Mouse (Mus musculus): ENCODE measurements around the gene Adamtsl5. TPM values are rescaled to one million over a fixed set of nuclear protein-coding genes. Genes with fewer than 3 reads are reported as not detected.

Gene Adamtsl5
- polyA plus RNA-seq, 1 experiment from 2014 or later, result 5.3 TPM

DNA sequence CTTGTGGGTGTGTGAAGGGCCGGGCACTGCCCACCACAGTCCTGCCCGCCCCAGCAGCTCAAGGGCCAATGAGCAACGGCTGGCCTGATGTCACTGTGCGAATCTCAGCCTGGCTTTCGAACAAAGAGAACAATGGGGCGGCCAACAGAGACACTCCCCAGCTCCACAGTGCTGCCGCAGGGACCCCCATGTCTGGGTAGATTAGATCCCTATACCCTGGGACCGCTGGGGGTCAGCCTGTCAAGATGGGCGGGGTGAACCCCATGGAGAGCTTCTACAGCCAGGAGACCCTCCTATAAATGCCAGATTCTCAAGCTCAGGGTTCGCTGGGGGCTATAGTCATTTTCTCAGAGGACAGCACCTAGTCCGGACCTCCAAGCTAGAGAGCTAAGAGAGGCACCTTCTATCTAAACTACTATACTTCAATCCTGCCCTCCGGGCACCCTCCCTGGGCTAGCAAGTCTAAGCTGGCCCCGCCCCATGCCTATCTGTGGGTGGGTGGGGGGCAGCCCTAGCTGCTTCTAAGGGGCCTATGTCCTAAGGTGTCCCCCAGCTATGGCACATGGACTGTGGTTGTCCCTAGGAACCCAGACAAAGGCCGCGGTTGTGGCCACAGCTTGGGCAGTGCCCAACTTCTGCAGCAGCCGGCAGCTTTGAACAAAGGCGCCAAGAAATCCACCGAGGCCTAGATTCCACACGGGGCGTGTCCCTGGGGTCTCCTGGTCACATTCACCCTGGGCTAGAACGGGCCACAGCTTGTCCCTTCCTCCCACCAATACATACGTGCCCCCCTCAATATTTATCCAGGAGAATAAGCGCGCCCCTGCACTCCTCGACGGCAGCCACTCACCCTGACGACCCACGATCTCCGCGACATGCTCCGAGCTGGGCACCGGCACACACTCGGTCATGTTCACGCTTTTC, 37.9 kb upstream of the Adamtsl5 start:
- Histone ChIP-seq H3K27me3 (replicated peaks) (no peaks in the 10 kb centered on the region), H3K4me2 (peak overlapping the region; percentile 95), H3K4me1 (replicated peaks) (peaks cover 38% of the 10 kb centered on the region), H3K4me3 (peak overlapping the region; percentile 94), H3K9ac (peak overlapping the region; percentile 98), H3K27ac (ENCODE audit: poor library complexity, severe bottlenecking) (peak overlapping the region; percentile 68), H3K36me3 (peaks cover 49% of the 10 kb centered on the region), H3K9me3 (replicated peaks) (no peaks in the 10 kb centered on the region)
- ATAC-seq (ENCODE audit: insufficient number of reproducible peaks, low FRiP score), result peak; percentile 37
- WGBS, result 1% methylated on average over 34 of the region's 34 CpGs

GRCm38 (mm10) chr10:80385310-80385709, 37.1 kb upstream of the Adamtsl5 start:
- Histone ChIP-seq H3K4me2 (peak overlapping the region; percentile 95), H3K27ac (ENCODE audit: poor library complexity, severe bottlenecking) (peak overlapping the region; percentile 68; the same call in 1 of the 2 replicates), H3K27me3 (replicated peaks) (no peaks in the 10 kb centered on the region), H3K9me3 (replicated peaks) (no peaks in the 10 kb centered on the region), H3K4me1 (replicated peaks) (peaks cover 38% of the 10 kb centered on the region), H3K36me3 (peaks cover 48% of the 10 kb centered on the region), H3K4me3 (peak overlapping the region; percentile 94), H3K9ac (peak overlapping the region; percentile 98)
- no peak for ATAC-seq (ENCODE audit: insufficient number of reproducible peaks, low FRiP score)
- 23% methylated on average over 7 of the region's 7 CpGs for WGBS

DNA sequence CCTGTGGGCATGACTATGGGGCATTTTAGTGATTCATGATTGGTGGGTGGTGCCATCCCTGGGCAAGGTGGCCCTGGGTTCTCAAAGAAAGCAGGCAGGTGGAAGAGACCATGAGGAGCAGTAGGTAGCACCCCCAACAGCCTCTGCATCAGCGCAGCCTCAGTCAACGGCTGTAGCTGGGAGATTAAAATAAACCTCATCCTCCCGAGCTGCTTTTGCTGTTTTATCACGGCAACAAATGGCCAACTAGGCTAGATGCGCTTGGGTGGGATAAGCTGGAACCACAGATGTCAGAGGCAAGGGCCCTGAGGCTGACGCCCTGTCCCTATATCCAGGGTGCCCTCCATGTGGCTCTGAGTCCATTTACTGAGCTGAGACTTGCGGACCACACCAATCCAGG, 36.5 kb upstream of the Adamtsl5 start:
- no peak for ATAC-seq (ENCODE audit: insufficient number of reproducible peaks, low FRiP score)
- peak overlapping the region; percentile 95 for H3K4me2 ChIP-seq
- H3K27me3 ChIP-seq (replicated peaks), result no peaks in the 10 kb centered on the region
- H3K36me3 ChIP-seq, result peaks cover 47% of the 10 kb centered on the region
- no peaks in the 10 kb centered on the region for H3K9me3 ChIP-seq (replicated peaks)
- H3K27ac ChIP-seq (ENCODE audit: poor library complexity, severe bottlenecking), result no peak overlapping the region
- WGBS, result 64% methylated on average over 7 of the region's 7 CpGs
- H3K9ac ChIP-seq, result peak overlapping the region; percentile 98
- H3K4me3 ChIP-seq, result peak overlapping the region; percentile 94
- H3K4me1 ChIP-seq (replicated peaks), result peaks cover 38% of the 10 kb centered on the region

DNA sequence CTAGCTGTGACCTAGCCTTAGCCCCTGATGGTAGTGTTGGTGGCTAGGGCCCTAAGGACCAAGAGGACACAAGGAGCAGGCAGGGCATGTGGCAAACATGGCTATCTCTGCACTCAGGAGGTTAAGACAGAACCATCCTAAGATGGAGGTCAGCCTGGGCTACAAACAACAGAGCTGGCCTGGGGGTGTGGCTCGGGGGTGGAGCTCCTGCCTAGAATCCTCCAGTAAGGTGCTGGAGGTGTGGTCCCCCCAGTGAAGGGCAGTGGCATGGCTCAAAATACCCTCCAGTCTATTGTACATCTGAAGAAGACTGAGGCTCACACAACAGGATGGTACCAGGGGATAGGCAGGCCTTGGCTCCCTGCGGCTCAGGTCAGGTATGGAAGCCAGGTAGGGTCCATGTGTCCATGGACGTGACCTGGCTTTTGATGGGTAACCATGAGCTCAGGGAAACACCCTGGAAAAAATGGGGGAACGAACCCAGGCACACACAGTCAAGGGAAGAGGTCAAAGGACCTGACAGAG, 36.0 kb upstream of the Adamtsl5 start:
- Histone ChIP-seq H3K4me2 (peak overlapping the region; percentile 95), H3K9ac (peak overlapping the region; percentile 98; the same call in 1 of the 2 replicates), H3K9me3 (replicated peaks) (no peaks in the 10 kb centered on the region), H3K4me1 (replicated peaks) (peaks cover 38% of the 10 kb centered on the region), H3K27ac (ENCODE audit: poor library complexity, severe bottlenecking) (no peak overlapping the region), H3K4me3 (0 out of 2 replicates have a peak overlapping the region, but pooled peaks have one; percentile 94), H3K27me3 (replicated peaks) (no peaks in the 10 kb centered on the region), H3K36me3 (peaks cover 49% of the 10 kb centered on the region)
- no peak for ATAC-seq (ENCODE audit: insufficient number of reproducible peaks, low FRiP score)
- 89% methylated on average over 4 of the region's 4 CpGs for WGBS

GRCm38 (mm10) chr10:80383431-80383830, 35.2 kb upstream of the Adamtsl5 start:
- Histone ChIP-seq H3K9ac (no peak overlapping the region; the same call in 1 of the 2 replicates), H3K9me3 (replicated peaks) (no peaks in the 10 kb centered on the region), H3K36me3 (peaks cover 49% of the 10 kb centered on the region), H3K27me3 (replicated peaks) (no peaks in the 10 kb centered on the region), H3K4me1 (replicated peaks) (peaks cover 35% of the 10 kb centered on the region), H3K4me2 (no peak overlapping the region), H3K27ac (ENCODE audit: poor library complexity, severe bottlenecking) (no peak overlapping the region), H3K4me3 (no peak overlapping the region)
- ATAC-seq (ENCODE audit: insufficient number of reproducible peaks, low FRiP score), result no peak
- 67% methylated on average over 4 of the region's 4 CpGs for WGBS

DNA sequence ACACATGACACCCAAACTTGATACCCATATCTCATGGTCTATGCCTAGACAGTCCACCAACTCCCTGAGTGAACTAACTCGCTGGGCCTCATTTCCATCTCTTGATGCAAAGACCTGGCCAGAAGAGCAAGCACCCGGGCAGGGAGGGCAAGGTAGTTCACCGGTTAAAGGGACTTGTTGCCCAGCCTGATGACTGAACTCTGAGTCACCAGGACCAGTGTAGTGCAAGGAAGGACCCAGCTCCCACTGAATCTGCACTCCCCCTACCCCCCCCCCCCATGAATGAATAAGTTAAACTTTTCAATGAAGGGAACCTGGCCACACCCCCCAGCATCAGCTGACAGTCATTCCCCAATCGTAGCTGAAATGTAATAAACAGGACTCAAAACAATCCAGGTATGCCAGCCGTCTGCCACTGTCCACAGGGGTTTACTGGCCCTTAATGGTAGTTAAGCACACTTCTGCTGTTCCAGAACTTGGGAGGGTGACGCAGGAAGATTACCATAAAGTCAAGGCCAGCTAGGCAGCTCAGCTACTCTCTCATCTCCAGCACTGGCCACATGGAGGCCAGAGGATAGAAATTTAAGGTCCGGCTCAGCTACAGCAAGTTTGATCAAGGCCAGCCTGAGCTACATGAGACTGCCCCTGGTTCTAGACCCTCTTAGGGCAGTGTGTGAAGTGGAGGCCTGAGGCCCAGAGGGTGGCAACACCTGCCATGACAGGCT, 34.6 kb upstream of the Adamtsl5 start:
- H3K4me3 ChIP-seq, result no peak overlapping the region
- WGBS, result 88% methylated on average over 7 of the region's 7 CpGs
- H3K27me3 ChIP-seq (replicated peaks), result no peaks in the 10 kb centered on the region
- peaks cover 30% of the 10 kb centered on the region for H3K4me1 ChIP-seq (replicated peaks)
- H3K4me2 ChIP-seq, result no peak overlapping the region
- H3K9ac ChIP-seq, result no peak overlapping the region
- no peak overlapping the region for H3K27ac ChIP-seq (ENCODE audit: poor library complexity, severe bottlenecking)
- peaks cover 49% of the 10 kb centered on the region for H3K36me3 ChIP-seq
- no peaks in the 10 kb centered on the region for H3K9me3 ChIP-seq (replicated peaks)
- no peak for ATAC-seq (ENCODE audit: insufficient number of reproducible peaks, low FRiP score)

DNA sequence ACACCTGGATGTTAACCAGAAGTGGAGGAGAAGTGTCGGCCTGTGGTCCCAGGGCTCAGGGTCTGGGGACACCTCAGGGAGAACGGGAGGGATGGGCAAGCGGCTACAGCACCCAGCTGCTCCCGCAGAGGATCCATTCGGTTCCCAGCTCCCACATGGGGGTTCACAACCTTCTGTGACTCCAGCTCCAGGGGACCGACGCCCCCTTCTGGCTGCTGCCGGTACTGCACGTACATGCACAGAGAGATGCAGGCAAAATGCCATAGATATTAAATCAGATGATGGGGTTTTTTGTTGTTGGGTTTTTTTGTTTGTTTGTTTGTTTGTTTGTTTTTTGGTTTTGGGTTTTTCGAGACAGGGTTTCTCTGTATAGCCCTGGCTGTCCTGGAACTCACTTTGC, 29.5 kb upstream of the Adamtsl5 start:
- Histone ChIP-seq H3K4me1 (replicated peaks) (no peaks in the 10 kb centered on the region), H3K4me2 (no peak overlapping the region), H3K36me3 (peaks cover 30% of the 10 kb centered on the region), H3K9ac (no peak overlapping the region), H3K4me3 (no peak overlapping the region), H3K9me3 (replicated peaks) (no peaks in the 10 kb centered on the region), H3K27me3 (replicated peaks) (peaks cover 8% of the 10 kb centered on the region), H3K27ac (ENCODE audit: poor library complexity, severe bottlenecking) (no peak overlapping the region)
- 39% methylated on average over 10 of the region's 10 CpGs for WGBS
- no peak for ATAC-seq (ENCODE audit: insufficient number of reproducible peaks, low FRiP score)

- peaks cover 14% of the 10 kb centered on the region for H3K36me3 ChIP-seq
- H3K4me2 ChIP-seq, result no peak overlapping the region
- H3K27ac ChIP-seq (ENCODE audit: poor library complexity, severe bottlenecking), result no peak overlapping the region
- H3K4me3 ChIP-seq, result no peak overlapping the region
- peaks cover 3% of the 10 kb centered on the region; the same call in 1 of the 2 replicates for H3K4me1 ChIP-seq (replicated peaks)
- H3K27me3 ChIP-seq (replicated peaks), result peaks cover 12% of the 10 kb centered on the region
- H3K9me3 ChIP-seq (replicated peaks), result no peaks in the 10 kb centered on the region
- no peak overlapping the region for H3K9ac ChIP-seq
- 2% methylated on average over 7 of the region's 7 CpGs for WGBS
- no peak for ATAC-seq (ENCODE audit: insufficient number of reproducible peaks, low FRiP score)
These were observed 27.9 kb upstream of the Adamtsl5 start for GRCm38 (mm10) chr10:80376160-80376559.

GRCm38 (mm10) chr10:80374063-80374462, 25.9 kb upstream of the Adamtsl5 start:
- Histone ChIP-seq H3K9me3 (replicated peaks) (no peaks in the 10 kb centered on the region), H3K27ac (ENCODE audit: poor library complexity, severe bottlenecking) (no peak overlapping the region), H3K4me2 (no peak overlapping the region), H3K9ac (no peak overlapping the region), H3K4me3 (no peak overlapping the region), H3K36me3 (no peaks in the 10 kb centered on the region), H3K4me1 (replicated peaks) (peaks cover 3% of the 10 kb centered on the region; the same call in 1 of the 2 replicates), H3K27me3 (replicated peaks) (peaks cover 20% of the 10 kb centered on the region)
- ATAC-seq (ENCODE audit: insufficient number of reproducible peaks, low FRiP score), result no peak
- whole genome bisulfite sequencing, result 14% methylated on average over 6 of the region's 6 CpGs

DNA sequence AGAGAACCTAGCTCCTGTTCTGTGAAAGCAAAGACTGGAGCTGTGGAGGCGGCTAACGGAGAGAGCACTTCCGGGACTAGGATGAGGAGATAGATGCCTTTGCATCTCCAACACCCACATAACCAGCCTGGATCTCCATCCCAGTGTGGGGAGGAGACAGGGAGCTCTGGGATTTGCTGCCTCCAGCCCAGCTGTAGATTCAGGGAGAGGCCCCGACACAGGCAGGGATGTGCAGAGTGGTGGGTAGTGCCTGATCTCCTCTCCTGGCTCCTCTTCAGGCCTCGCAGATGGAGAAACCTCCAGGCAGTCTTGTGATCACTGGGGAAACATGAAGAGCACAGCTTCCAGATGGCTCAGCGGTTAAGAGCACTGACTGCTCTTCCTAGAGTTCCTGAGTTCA, 24.5 kb upstream of the Adamtsl5 start:
- Histone ChIP-seq H3K9me3 (replicated peaks) (peaks cover 5% of the 10 kb centered on the region), H3K9ac (peak overlapping the region; percentile 25; the same call in 1 of the 2 replicates), H3K4me2 (no peak overlapping the region), H3K4me3 (no peak overlapping the region), H3K4me1 (replicated peaks) (peaks cover 3% of the 10 kb centered on the region; the same call in 1 of the 2 replicates), H3K27ac (ENCODE audit: poor library complexity, severe bottlenecking) (no peak overlapping the region), H3K36me3 (no peaks in the 10 kb centered on the region), H3K27me3 (replicated peaks) (peaks cover 31% of the 10 kb centered on the region)
- no peak for ATAC-seq (ENCODE audit: insufficient number of reproducible peaks, low FRiP score)
- 83% methylated on average over 6 of the region's 6 CpGs for WGBS

- Histone ChIP-seq H3K27ac (ENCODE audit: poor library complexity, severe bottlenecking) (no peak overlapping the region), H3K4me1 (replicated peaks) (peaks cover 3% of the 10 kb centered on the region; the same call in 1 of the 2 replicates), H3K27me3 (replicated peaks) (peaks cover 38% of the 10 kb centered on the region), H3K4me2 (peak overlapping the region; percentile 39), H3K9ac (no peak overlapping the region), H3K4me3 (0 out of 2 replicates have a peak overlapping the region, but pooled peaks have one; percentile 29), H3K9me3 (replicated peaks) (peaks cover 5% of the 10 kb centered on the region), H3K36me3 (no peaks in the 10 kb centered on the region)
- ATAC-seq (ENCODE audit: insufficient number of reproducible peaks, low FRiP score), result no peak
- 64% methylated on average over 9 of the region's 9 CpGs for WGBS
These were observed 23.8 kb upstream of the Adamtsl5 start for GRCm38 (mm10) chr10:80371983-80372382.

Data from heart, embryonic 12.5 days (tissue).